15 mouse cellular contexts compared by ENCODE assay signal in the genomic region with DNA sequence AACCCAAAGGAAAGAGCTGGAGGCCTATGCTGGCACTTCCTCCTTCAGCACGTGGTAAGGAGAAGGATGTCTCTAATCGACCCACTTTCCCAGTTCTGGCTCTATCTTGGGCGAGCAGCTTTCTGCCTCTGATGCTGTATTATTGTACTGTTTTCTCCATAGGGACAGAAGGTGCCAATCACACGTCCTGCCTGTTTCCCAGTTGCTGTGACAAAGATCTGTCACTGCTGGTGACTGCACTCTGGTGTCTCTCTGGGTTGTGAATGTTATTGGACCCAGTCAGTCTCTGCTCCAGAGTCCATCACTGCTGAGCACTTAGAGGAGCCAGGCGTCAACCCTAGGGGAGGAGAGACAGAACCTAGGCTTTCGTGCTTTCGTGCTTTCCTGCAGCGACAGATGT.
"Had no signal": no experiment of that assay in that cellular context is flagged by ENCODE, and none has a peak within 500 bp of the region (broad histone marks: within the 10 kb centered on the region; RNA-seq: fewer than 3 reads in every experiment).

No protein-coding gene starts in this region.

- H3K4me3 ChIP-seq: layer of hippocampus, adult 2 months; limb, embryonic 15.5 days; liver, embryonic 12.5 days; megakaryocyte, embryonic 14.5 days; neural tube, embryonic 12.5 days had no signal

- H3K4me1 ChIP-seq: liver, embryonic 12.5 days; megakaryocyte, embryonic 14.5 days had no signal

- H3K9me3 ChIP-seq: limb, embryonic 15.5 days; liver, embryonic 12.5 days; neural tube, embryonic 12.5 days had no signal

- H3K36me3 ChIP-seq: limb, embryonic 15.5 days; liver, embryonic 12.5 days; neural tube, embryonic 12.5 days had no signal

- H3K4me2 ChIP-seq: limb, embryonic 15.5 days; liver, embryonic 12.5 days; lung, embryonic 14.5 days; neural tube, embryonic 12.5 days had no signal

- H3K27ac ChIP-seq: layer of hippocampus, adult 2 months; limb, embryonic 15.5 days; liver, embryonic 12.5 days; macrophage; neural tube, embryonic 12.5 days had no signal

- DNase-seq: kidney, adult 8-10 months; kidney, postnatal 36 days; lung, embryonic 14.5 days; lung, postnatal 10 days; midbrain, embryonic 14.5 days; right cerebral cortex, postnatal 4 days; spleen, adult 18-20 months; thymus, adult 18-20 months; thymus, postnatal 25 days had no signal

- ATAC-seq: liver, embryonic 12.5 days had no signal

- H3K27me3 ChIP-seq: limb, embryonic 15.5 days; liver, embryonic 12.5 days; megakaryocyte, embryonic 14.5 days; neural tube, embryonic 12.5 days had no signal

- H3K9ac ChIP-seq: limb, embryonic 15.5 days; liver, embryonic 12.5 days; lung, embryonic 14.5 days; neural tube, embryonic 12.5 days had no signal
